Mouse (Mus musculus): Measurements from ENCODE around the gene Nbl1. TPM values are rescaled to one million over a fixed set of nuclear protein-coding genes. Genes with fewer than 3 reads are reported as not detected.

Gene Nbl1
- polyA plus RNA-seq, 1 experiment from 2014 or later = 51.8 TPM

DNA sequence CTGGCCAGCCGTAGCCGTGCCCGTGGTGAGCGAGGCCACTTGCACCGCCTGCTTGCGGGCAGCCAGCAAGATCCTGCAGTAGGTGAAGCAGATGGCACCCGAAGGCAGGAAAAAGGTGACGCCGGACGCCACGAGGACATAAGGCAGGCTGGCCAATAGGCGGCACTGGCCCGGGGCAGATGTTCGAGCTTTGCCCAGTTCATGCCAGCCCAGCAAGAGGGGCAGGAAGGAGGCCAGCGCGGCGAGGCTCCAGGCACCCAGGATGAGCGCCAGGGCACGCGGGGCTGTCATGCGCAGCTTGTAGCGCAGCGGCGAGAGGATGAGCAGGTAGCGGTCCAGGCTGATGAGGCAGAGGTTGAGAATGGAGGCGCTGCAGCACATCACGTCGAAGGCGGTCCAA, 18.7 kb downstream of the Nbl1 start:
- Histone ChIP-seq H3K4me2 (ENCODE audit: low read depth, severe bottlenecking) (no peak overlapping the region), H3K4me3 (ENCODE audit: low read depth, low read length) (no peak overlapping the region), H3K27ac (replicated peaks; ENCODE audit: low read depth, low read length) (no peak overlapping the region), H3K4me1 (ENCODE audit: control insufficient read depth, insufficient read depth, low read length) (peaks cover 12% of the 10 kb centered on the region; the same call in 1 of the 2 replicates), H3K36me3 (ENCODE audit: control insufficient read depth, insufficient read depth, low read length) (no peaks in the 10 kb centered on the region), H3K9me3 (ENCODE audit: control insufficient read depth, low read length) (no peaks in the 10 kb centered on the region), H3K27me3 (ENCODE audit: control insufficient read depth, insufficient read depth, low read length) (peaks cover 51% of the 10 kb centered on the region), H3K9ac (ENCODE audit: low read length) (no peak overlapping the region)
- DNase-seq (ENCODE audit: low spot score) = no peak
- no peak for ATAC-seq (ENCODE audit: insufficient number of reproducible peaks, low FRiP score, low TSS enrichment, low read depth)
- 18% methylated on average over 29 of the region's 29 CpGs for WGBS

DNA sequence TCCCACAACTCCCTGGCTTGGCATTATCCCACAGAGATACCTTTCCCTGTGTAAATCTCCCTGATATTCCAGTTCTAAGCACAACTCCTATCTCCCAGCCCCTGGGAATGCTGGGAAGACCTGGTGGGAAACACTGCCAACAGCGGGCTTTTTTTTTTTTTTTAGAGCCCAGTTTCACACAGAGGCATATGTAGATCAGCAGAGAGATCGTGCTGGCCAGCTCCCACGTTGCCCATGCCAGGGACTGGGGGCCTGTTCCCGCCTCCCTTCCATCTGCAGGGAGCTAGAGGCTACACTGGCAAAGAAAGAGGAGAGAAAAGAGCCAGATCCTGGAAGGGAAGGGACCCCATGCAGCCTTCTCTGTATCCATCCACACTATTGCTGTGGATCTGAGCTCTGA, 24.5 kb downstream of the Nbl1 start:
- DNase-seq (ENCODE audit: low spot score) = no peak
- Histone ChIP-seq H3K36me3 (ENCODE audit: control insufficient read depth, insufficient read depth, low read length) (no peaks in the 10 kb centered on the region), H3K9ac (ENCODE audit: low read length) (no peak overlapping the region), H3K27ac (replicated peaks; ENCODE audit: low read depth, low read length) (no peak overlapping the region), H3K9me3 (ENCODE audit: control insufficient read depth, low read length) (no peaks in the 10 kb centered on the region), H3K4me3 (ENCODE audit: low read depth, low read length) (no peak overlapping the region), H3K4me2 (ENCODE audit: low read depth, severe bottlenecking) (no peak overlapping the region), H3K4me1 (ENCODE audit: control insufficient read depth, insufficient read depth, low read length) (no peaks in the 10 kb centered on the region), H3K27me3 (ENCODE audit: control insufficient read depth, insufficient read depth, low read length) (peaks cover 10% of the 10 kb centered on the region)
- 42% methylated on average over 4 of the region's 4 CpGs for WGBS
- no peak for ATAC-seq (ENCODE audit: insufficient number of reproducible peaks, low FRiP score, low TSS enrichment, low read depth)

DNA sequence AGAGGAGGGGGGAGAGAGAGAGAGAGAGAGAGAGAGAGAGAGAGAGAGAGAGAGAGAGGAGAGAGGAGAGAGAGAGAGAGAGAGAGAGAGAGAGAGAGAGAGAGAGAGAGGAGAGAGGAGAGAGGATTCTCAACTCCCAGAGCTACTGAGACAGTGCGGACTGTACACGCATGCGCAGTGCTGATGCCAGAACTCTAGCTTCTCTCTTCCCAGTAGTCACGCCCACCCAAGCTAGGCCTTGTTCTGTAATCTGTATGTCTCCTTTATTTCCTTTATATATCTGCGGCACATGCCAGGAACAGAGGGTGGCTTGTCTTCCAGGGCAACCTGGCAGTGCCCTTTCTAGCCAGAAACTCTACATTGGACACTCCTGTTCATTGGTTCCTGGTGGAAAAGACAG, 28.0 kb downstream of the Nbl1 start:
- no peaks in the 10 kb centered on the region for H3K4me1 ChIP-seq (ENCODE audit: control insufficient read depth, insufficient read depth, low read length)
- DNase-seq (ENCODE audit: low spot score) = no peak
- no peaks in the 10 kb centered on the region for H3K27me3 ChIP-seq (ENCODE audit: control insufficient read depth, insufficient read depth, low read length)
- H3K9ac ChIP-seq (ENCODE audit: low read length) = no peak overlapping the region
- ATAC-seq (ENCODE audit: insufficient number of reproducible peaks, low FRiP score, low TSS enrichment, low read depth) = no peak
- H3K27ac ChIP-seq (replicated peaks; ENCODE audit: low read depth, low read length) = no peak overlapping the region
- 91% methylated on average over 5 of the region's 5 CpGs for WGBS
- no peak overlapping the region for H3K4me2 ChIP-seq (ENCODE audit: low read depth, severe bottlenecking)
- H3K4me3 ChIP-seq (ENCODE audit: low read depth, low read length) = no peak overlapping the region
- H3K9me3 ChIP-seq (ENCODE audit: control insufficient read depth, low read length) = no peaks in the 10 kb centered on the region
- no peaks in the 10 kb centered on the region for H3K36me3 ChIP-seq (ENCODE audit: control insufficient read depth, insufficient read depth, low read length)

DNA sequence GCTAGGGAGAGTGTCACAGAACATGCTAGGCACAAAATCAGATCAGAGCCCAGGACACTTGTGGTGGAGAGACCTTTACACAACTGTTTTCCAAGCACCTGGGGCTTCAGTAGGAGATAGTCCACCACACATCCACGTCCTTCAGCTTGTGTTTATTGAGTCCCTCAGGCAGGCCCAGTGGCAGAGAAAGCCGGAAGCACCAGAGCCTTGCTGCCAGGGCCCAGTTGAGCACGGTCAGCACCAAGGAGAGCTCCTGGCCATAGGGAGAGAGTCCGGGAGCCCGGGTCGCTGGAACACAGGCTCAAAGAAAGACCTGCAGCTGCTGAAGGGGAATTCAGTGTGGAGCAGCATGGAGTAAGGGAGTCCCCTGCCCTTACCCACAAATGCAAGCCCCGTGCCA, 33.2 kb downstream of the Nbl1 start:
- H3K36me3 ChIP-seq (ENCODE audit: control insufficient read depth, insufficient read depth, low read length) = no peaks in the 10 kb centered on the region
- WGBS = 5% methylated on average over 7 of the region's 7 CpGs
- ATAC-seq (ENCODE audit: insufficient number of reproducible peaks, low FRiP score, low TSS enrichment, low read depth) = no peak
- no peak overlapping the region for H3K27ac ChIP-seq (replicated peaks; ENCODE audit: low read depth, low read length)
- no peak overlapping the region for H3K4me2 ChIP-seq (ENCODE audit: low read depth, severe bottlenecking)
- no peaks in the 10 kb centered on the region for H3K4me1 ChIP-seq (ENCODE audit: control insufficient read depth, insufficient read depth, low read length)
- no peaks in the 10 kb centered on the region for H3K27me3 ChIP-seq (ENCODE audit: control insufficient read depth, insufficient read depth, low read length)
- no peaks in the 10 kb centered on the region for H3K9me3 ChIP-seq (ENCODE audit: control insufficient read depth, low read length)
- H3K4me3 ChIP-seq (ENCODE audit: low read depth, low read length) = no peak overlapping the region
- peak; percentile 90 for DNase-seq (ENCODE audit: low spot score)
- H3K9ac ChIP-seq (ENCODE audit: low read length) = no peak overlapping the region

DNA sequence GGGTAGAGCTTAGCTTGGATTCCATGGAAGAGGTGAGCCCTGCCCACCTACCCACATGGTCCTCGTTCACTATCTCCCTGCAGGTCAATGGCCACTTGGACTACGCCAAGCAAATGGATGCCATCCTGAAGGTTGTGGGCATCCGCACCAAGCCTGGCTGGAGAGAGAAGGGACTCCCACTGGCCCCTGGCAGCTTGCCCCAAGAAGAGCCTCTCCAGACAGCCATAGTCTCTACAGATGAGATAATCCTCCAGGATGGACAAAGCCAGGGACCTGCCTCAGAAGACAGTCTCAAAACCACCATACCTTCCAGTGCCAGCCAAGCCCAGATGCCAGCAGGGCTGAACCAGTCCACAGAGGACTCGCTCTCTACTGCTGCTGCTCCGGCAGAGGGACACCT, 34.8 kb downstream of the Nbl1 start:
- ATAC-seq (ENCODE audit: insufficient number of reproducible peaks, low FRiP score, low TSS enrichment, low read depth) = no peak; the same call in 1 of the 2 replicates
- Histone ChIP-seq H3K9me3 (ENCODE audit: control insufficient read depth, low read length) (no peaks in the 10 kb centered on the region), H3K27ac (replicated peaks; ENCODE audit: low read depth, low read length) (no peak overlapping the region), H3K27me3 (ENCODE audit: control insufficient read depth, insufficient read depth, low read length) (no peaks in the 10 kb centered on the region), H3K9ac (ENCODE audit: low read length) (no peak overlapping the region), H3K4me1 (ENCODE audit: control insufficient read depth, insufficient read depth, low read length) (no peaks in the 10 kb centered on the region), H3K4me2 (ENCODE audit: low read depth, severe bottlenecking) (no peak overlapping the region), H3K36me3 (ENCODE audit: control insufficient read depth, insufficient read depth, low read length) (no peaks in the 10 kb centered on the region), H3K4me3 (ENCODE audit: low read depth, low read length) (no peak overlapping the region)
- WGBS = 89% methylated on average over 5 of the region's 5 CpGs
- no peak for DNase-seq (ENCODE audit: low spot score)

DNA sequence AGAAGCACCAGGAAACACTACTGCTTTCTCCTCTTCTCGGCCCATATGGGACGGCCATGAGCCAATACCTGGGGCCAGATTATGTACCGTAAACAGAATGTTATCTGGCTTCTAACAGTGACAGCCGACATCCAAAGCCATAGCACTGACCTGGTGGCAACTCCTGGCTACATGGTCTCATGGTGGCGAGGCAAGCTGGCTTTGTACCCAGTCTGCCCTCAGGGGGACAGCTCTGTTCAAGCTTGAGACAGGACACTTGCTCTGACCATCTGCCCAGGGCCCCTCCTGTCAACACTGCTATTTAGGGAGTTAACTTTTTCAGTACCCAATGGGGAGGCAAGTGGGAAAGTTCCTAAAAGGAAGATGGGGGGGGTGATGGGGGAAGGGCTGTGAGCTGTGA, 35.5 kb downstream of the Nbl1 start:
- H3K36me3 ChIP-seq (ENCODE audit: control insufficient read depth, insufficient read depth, low read length) = no peaks in the 10 kb centered on the region
- no peak overlapping the region for H3K9ac ChIP-seq (ENCODE audit: low read length)
- H3K4me1 ChIP-seq (ENCODE audit: control insufficient read depth, insufficient read depth, low read length) = no peaks in the 10 kb centered on the region
- ATAC-seq (ENCODE audit: insufficient number of reproducible peaks, low FRiP score, low TSS enrichment, low read depth) (no peak), DNase-seq (ENCODE audit: low spot score) (no peak)
- H3K4me3 ChIP-seq (ENCODE audit: low read depth, low read length) = no peak overlapping the region
- no peak overlapping the region for H3K4me2 ChIP-seq (ENCODE audit: low read depth, severe bottlenecking)
- WGBS = 75% methylated on average over 5 of the region's 5 CpGs
- no peaks in the 10 kb centered on the region for H3K9me3 ChIP-seq (ENCODE audit: control insufficient read depth, low read length)
- no peak overlapping the region for H3K27ac ChIP-seq (replicated peaks; ENCODE audit: low read depth, low read length)
- H3K27me3 ChIP-seq (ENCODE audit: control insufficient read depth, insufficient read depth, low read length) = no peaks in the 10 kb centered on the region

DNA sequence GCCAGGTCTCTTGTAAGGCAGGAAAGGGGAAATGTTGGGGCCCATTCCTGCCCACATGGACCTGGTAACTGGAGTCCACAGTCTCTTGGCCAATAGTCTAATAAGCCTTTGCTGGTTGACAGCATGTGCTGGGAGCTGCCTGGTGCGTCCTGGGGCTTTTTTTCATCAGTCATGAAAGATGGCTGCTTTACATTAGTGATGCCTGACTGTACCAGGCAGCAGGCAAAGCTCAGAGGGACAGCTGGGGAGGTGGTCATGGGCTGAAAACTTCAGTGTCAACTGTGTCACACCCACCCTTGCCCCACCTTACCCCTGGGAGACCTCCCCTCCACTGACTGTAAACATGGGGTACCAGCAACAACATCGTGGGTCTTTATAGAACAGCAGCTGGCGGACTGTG, 37.0 kb downstream of the Nbl1 start:
- no peak overlapping the region for H3K4me3 ChIP-seq (ENCODE audit: low read depth, low read length)
- no peak overlapping the region for H3K4me2 ChIP-seq (ENCODE audit: low read depth, severe bottlenecking)
- H3K27me3 ChIP-seq (ENCODE audit: control insufficient read depth, insufficient read depth, low read length) = no peaks in the 10 kb centered on the region
- 77% methylated on average over 3 of the region's 3 CpGs for WGBS
- no peaks in the 10 kb centered on the region for H3K9me3 ChIP-seq (ENCODE audit: control insufficient read depth, low read length)
- no peak overlapping the region for H3K27ac ChIP-seq (replicated peaks; ENCODE audit: low read depth, low read length)
- no peaks in the 10 kb centered on the region for H3K4me1 ChIP-seq (ENCODE audit: control insufficient read depth, insufficient read depth, low read length)
- no peak for ATAC-seq (ENCODE audit: insufficient number of reproducible peaks, low FRiP score, low TSS enrichment, low read depth)
- no peaks in the 10 kb centered on the region for H3K36me3 ChIP-seq (ENCODE audit: control insufficient read depth, insufficient read depth, low read length)
- H3K9ac ChIP-seq (ENCODE audit: low read length) = no peak overlapping the region
- DNase-seq (ENCODE audit: low spot score) = no peak

DNA sequence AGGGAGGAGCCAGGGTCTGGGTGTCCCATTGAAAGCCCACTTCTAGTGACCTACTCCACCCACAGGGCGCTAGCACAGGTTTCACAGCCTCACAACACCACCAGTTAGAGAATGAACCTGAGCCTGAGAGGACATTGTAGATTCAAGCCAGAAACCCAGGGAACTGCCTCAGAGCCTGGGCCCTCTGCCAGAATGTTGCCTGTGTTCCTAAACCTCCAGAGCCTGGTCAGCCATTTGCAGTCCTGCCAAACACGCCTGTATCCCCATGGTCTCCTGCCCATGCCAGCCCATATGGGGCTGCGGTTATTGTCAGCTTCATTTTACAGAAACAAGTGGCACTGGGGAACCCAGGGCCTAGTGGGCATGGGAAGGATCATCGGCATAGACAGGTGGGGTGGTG, 37.5 kb downstream of the Nbl1 start:
- DNase-seq (ENCODE audit: low spot score) = no peak
- Histone ChIP-seq H3K27me3 (ENCODE audit: control insufficient read depth, insufficient read depth, low read length) (no peaks in the 10 kb centered on the region), H3K4me2 (ENCODE audit: low read depth, severe bottlenecking) (no peak overlapping the region)

DNA sequence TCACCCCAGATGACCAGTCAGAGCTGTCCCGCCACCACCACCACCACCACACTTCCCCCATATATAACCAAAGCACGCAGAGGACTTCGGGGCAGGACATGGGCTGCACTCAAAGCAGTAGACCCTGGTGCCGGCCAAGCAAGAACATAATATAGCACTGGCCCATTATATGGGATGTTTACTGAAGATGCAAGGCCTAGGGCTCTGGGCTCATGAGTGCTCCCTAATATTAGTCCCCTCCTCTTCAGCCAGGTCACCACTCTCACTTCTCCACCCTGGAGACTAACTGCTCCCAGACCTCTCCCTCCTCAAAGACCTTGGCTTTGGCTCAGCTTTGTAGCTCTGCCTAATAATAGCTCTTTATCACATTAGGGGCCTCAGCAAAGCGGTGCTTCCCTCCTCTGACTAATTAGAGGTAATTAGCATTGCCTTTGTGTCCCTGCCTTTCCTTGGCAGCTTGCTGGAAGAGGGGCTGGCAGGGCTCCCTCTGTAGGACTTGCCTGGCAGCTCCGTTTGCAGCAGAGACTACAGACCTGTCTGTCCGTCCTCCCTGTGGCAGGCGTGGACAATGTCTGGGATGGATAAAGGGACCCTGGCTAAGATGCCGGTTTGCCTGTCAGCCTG, 38.4 kb downstream of the Nbl1 start:
- no peaks in the 10 kb centered on the region for H3K9me3 ChIP-seq (ENCODE audit: control insufficient read depth, low read length)
- no peaks in the 10 kb centered on the region for H3K4me1 ChIP-seq (ENCODE audit: control insufficient read depth, insufficient read depth, low read length)
- no peak overlapping the region for H3K4me2 ChIP-seq (ENCODE audit: low read depth, severe bottlenecking)
- ATAC-seq (ENCODE audit: insufficient number of reproducible peaks, low FRiP score, low TSS enrichment, low read depth) (no peak), DNase-seq (ENCODE audit: low spot score) (no peak)
- 46% methylated on average over 9 of the region's 9 CpGs for WGBS
- H3K9ac ChIP-seq (ENCODE audit: low read length) = no peak overlapping the region
- H3K36me3 ChIP-seq (ENCODE audit: control insufficient read depth, insufficient read depth, low read length) = no peaks in the 10 kb centered on the region
- H3K27ac ChIP-seq (replicated peaks; ENCODE audit: low read depth, low read length) = no peak overlapping the region
- no peaks in the 10 kb centered on the region for H3K27me3 ChIP-seq (ENCODE audit: control insufficient read depth, insufficient read depth, low read length)
- no peak overlapping the region for H3K4me3 ChIP-seq (ENCODE audit: low read depth, low read length)

More for the DNA sequence above, 37.5 kb downstream of the Nbl1 start:
- no peak for ATAC-seq (ENCODE audit: insufficient number of reproducible peaks, low FRiP score, low TSS enrichment, low read depth)
- H3K27ac ChIP-seq (replicated peaks; ENCODE audit: low read depth, low read length) = no peak overlapping the region
- 91% methylated on average over 4 of the region's 4 CpGs for WGBS
- no peaks in the 10 kb centered on the region for H3K4me1 ChIP-seq (ENCODE audit: control insufficient read depth, insufficient read depth, low read length)
- H3K36me3 ChIP-seq (ENCODE audit: control insufficient read depth, insufficient read depth, low read length) = no peaks in the 10 kb centered on the region
- no peak overlapping the region for H3K9ac ChIP-seq (ENCODE audit: low read length)
- no peak overlapping the region for H3K4me3 ChIP-seq (ENCODE audit: low read depth, low read length)
- no peaks in the 10 kb centered on the region for H3K9me3 ChIP-seq (ENCODE audit: control insufficient read depth, low read length)
